Mouse (Mus musculus) heart, embryonic 10.5 days (tissue): ENCODE results near the gene Naglu. TPM values are rescaled to one million over a fixed set of nuclear protein-coding genes. Genes with fewer than 3 reads are reported as not detected.

Experiments used
- DNase-seq: peaks from one replicate; pipeline ENCODE4 v3.0.0-alpha.2; 2017; ENCODE audit warnings: low spot score
- H3K27ac ChIP-seq: fragments of 300-500 bp; sonication (generic); 2 replicates; pipeline ENCODE4 v1.5.1; 2016; ENCODE audit warnings: mild to moderate bottlenecking
- H3K27me3 ChIP-seq: fragments of 300-500 bp; sonication (generic); 2 replicates; pipeline ENCODE4 v1.6.1; 2016; ENCODE audit warnings: mild to moderate bottlenecking; ENCODE audit not compliant: poor library complexity, insufficient read depth, severe bottlenecking
- H3K36me3 ChIP-seq: fragments of 300-500 bp; sonication (generic); 2 replicates; pipeline ENCODE4 v1.6.1; 2016; ENCODE audit warnings: mild to moderate bottlenecking, moderate library complexity
- H3K4me1 ChIP-seq: fragments of 300-500 bp; sonication (generic); 2 replicates; pipeline ENCODE4 v1.6.1; 2016; ENCODE audit warnings: mild to moderate bottlenecking
- H3K4me3 ChIP-seq: fragments of 300-500 bp; sonication (generic); 2 replicates; pipeline ENCODE4 v1.5.1; 2016; ENCODE audit warnings: mild to moderate bottlenecking, moderate library complexity
- H3K9me3 ChIP-seq: fragments of 300-500 bp; sonication (generic); 2 replicates; pipeline ENCODE4 v1.6.1; 2016; ENCODE audit warnings: mild to moderate bottlenecking, moderate library complexity
- WGBS: fragments of 180-500 bp; shearing (Covaris S2); methylation state at CpG from one replicate; pipeline ENCODE4 v1.1.7; 2016; 5-methylcytosine and 5-hydroxymethylcytosine counted together
- polyA plus RNA-seq: library from polyadenylated mRNA; unstranded; fragments of >200 nt; fragmentation: Nextera tagmentation; extraction: Ambion mirVana; gene quantifications from 2 replicates; pipeline ENCODE4 v1.2.1, GENCODE M21; 2016

Gene Naglu
- polyA plus RNA-seq, 1 experiment from 2014 or later: 13.9 TPM

DNA sequence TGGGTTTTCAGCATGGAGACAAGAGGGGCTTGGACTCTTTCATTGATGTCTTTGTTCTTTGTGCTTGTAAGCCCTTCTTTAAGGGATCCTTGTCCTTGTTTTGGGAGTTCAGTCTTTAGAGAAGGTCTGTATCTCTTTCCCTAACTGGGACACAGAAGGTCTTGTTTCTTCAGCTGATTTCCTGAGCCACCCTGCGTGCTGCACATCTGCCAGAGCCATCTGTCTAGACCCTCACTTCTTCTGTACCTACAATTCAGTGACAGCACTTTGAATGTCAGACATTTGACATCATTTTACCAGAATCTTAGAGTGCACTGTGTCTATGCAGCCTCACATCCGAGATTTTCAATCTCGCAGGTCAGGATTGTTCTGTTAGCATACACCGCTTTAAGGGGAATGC lies 24.0 kb upstream of the Naglu start:
- no peaks in the 10 kb centered on the region for H3K27me3 ChIP-seq
- peaks cover 17% of the 10 kb centered on the region for H3K4me1 ChIP-seq
- peak; percentile 42 for DNase-seq
- H3K4me3 ChIP-seq: no peak overlapping the region
- 85% methylated on average over 4 of the region's 4 CpGs for WGBS
- H3K27ac ChIP-seq: no peak overlapping the region
- peaks cover 95% of the 10 kb centered on the region for H3K36me3 ChIP-seq
- no peaks in the 10 kb centered on the region for H3K9me3 ChIP-seq

DNA sequence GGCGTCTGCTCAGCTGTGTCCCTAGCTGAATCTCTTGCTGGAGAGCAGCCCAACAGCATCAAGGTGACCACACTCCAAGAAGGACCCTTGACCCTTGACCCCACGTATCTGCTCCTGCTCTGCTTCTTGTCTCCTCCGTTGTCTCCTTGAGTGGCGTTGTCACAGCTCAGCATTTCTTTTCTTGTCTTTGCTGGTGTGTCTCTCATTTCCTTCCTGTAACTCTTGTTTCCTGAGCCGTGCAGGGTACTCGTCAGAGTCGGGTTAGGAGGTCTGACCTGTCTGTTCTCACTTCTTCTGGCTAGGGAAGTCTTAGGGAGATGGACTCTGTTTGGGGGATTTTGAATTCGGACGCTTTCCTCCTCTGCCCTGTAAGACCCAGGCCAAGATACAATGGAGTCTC lies 23.4 kb upstream of the Naglu start:
- peak; percentile 69 for DNase-seq
- Histone ChIP-seq H3K4me3 (no peak overlapping the region), H3K9me3 (no peaks in the 10 kb centered on the region), H3K27ac (0 out of 2 replicates have a peak overlapping the region, but pooled peaks have one; percentile 39), H3K4me1 (peaks cover 21% of the 10 kb centered on the region), H3K27me3 (no peaks in the 10 kb centered on the region), H3K36me3 (peaks cover 94% of the 10 kb centered on the region)
- 31% methylated on average over 9 of the region's 9 CpGs for WGBS

DNA sequence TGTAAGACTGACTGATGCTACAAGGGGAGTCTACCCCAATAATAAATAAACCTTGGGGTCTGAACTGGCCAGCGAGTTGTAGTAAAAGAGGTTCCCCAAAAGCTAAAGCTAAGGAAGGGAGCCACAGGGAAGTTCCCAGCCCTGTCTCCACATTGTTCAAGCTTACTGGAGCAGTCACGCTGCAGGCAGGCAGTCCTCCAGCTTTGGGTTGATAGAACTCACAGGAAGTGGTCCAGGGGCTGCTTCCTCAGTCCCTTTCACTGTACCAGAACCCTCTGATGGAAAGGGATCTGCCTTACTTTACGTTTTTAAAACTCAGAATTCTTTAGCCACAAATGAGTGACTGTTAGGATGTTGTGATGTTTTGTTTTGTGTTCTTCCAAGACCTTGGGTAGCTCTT lies 22.3 kb upstream of the Naglu start:
- Histone ChIP-seq H3K27me3 (no peaks in the 10 kb centered on the region), H3K27ac (peak overlapping the region; percentile 12; the same call in 1 of the 2 replicates), H3K4me3 (no peak overlapping the region), H3K36me3 (peaks cover 94% of the 10 kb centered on the region), H3K9me3 (no peaks in the 10 kb centered on the region), H3K4me1 (peaks cover 21% of the 10 kb centered on the region)
- WGBS: 72% methylated on average over 3 of the region's 3 CpGs
- DNase-seq: no peak

DNA sequence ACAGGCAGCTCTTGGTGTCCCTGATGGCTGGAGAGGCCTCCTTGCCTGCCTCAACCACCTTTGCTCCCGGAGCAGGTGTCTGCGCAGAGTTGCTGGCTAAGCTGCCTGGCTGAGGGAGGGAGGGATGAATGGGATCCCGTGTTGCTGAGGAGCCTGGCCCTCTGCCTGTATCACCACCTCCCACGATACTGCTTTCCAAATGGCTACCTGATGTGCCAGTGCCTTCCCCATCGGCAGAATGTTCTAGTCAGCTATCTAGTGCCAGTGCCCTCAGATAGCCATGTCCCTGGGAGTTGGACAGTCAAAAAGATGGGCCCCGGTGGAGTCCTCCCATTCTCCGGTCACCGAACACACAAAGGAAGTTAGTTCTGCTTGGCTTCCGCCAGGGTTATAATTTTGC lies 19.5 kb upstream of the Naglu start:
- Histone ChIP-seq H3K27me3 (no peaks in the 10 kb centered on the region), H3K36me3 (peaks cover 92% of the 10 kb centered on the region), H3K9me3 (no peaks in the 10 kb centered on the region), H3K4me1 (peaks cover 24% of the 10 kb centered on the region), H3K27ac (peak overlapping the region; percentile 13; the same call in 1 of the 2 replicates), H3K4me3 (no peak overlapping the region)
- WGBS: 94% methylated on average over 9 of the region's 9 CpGs
- no peak for DNase-seq

DNA sequence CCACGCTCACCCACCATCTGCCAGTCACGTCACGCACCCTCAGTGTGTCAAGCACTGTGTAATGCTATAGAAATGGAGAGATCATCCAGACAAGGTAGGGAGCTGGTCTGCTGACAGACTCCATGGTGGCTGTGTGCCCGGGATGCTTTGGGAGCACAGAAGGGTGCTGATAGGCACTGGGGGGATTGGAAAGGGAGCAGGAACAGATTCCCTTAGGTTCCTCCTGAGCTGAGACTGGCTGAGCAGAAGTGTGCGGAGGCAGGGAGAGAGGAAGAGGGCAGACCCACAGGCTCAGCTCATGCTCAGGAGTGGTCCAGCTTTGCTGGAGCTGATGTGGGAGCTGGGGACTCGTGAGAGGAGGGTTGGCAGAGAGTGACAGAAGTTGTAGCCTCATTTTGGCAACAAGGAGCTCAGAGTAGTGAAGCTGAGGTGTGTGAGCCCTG lies 18.7 kb upstream of the Naglu start:
- Histone ChIP-seq H3K27ac (peak overlapping the region; percentile 9; the same call in 1 of the 2 replicates), H3K4me3 (no peak overlapping the region), H3K4me1 (peaks cover 26% of the 10 kb centered on the region), H3K9me3 (no peaks in the 10 kb centered on the region), H3K27me3 (no peaks in the 10 kb centered on the region), H3K36me3 (peaks cover 91% of the 10 kb centered on the region)
- WGBS: 78% methylated on average over 6 of the region's 6 CpGs
- DNase-seq: no peak

DNA sequence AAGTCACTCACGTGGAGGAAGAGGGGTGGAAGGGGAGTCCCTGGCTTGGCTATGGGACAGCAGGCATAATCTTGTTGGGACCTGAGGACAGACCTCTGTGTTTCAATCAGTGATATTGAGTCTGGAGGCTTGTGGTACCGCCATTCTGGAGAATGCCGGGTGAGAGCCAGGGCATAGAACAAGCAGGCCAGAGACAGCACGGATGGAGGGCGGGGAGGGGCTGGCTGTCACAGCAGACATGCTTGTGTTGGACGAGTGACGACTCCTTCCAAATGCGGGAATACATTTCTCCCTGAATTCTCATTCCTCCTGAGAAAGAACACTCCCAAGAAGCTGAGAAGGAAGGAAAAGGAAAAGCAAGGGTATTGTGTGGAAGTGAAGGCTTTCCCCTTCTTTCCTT lies 18.2 kb upstream of the Naglu start:
- Histone ChIP-seq H3K27me3 (no peaks in the 10 kb centered on the region), H3K36me3 (peaks cover 88% of the 10 kb centered on the region), H3K9me3 (no peaks in the 10 kb centered on the region), H3K4me3 (no peak overlapping the region), H3K4me1 (peaks cover 26% of the 10 kb centered on the region), H3K27ac (no peak overlapping the region)
- 74% methylated on average over 8 of the region's 8 CpGs for WGBS
- DNase-seq: no peak

DNA sequence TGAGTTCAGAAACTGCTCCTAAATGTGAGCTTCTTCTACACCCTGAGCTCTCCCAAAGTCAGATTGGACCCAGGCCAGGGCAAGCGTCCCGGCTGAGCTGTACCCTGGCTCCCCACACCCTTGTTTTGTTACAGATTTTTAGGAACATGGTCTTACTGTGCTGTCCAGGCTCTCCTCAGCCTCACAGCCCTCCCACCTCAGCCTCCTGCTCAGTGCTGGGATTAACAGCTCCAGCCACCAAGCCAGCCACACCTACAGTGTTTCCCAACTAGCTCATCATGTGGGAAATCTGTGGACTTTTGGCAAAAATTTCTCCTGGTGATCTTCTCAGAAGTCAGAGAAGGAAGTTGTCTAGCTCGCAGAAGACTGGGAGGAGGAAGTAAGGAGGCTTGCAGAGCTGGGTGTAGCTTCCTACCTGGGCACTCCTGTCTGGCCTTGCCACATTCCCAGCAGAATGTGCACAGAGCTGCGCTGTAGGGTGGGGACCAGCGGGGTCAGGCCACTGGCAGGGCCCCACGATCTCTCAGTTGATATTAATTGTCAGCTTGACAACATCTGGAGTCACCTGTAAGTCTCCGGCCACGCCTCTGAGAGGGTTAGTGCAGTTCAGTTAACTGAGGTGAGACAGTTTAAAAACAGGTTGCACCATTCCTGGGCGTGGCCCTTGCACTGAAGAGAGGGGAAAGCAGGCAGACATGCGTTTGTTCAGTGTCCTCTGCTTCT lies 16.9 kb upstream of the Naglu start:
- DNase-seq: no peak
- H3K4me1 ChIP-seq: peaks cover 32% of the 10 kb centered on the region
- peaks cover 88% of the 10 kb centered on the region for H3K36me3 ChIP-seq
- no peaks in the 10 kb centered on the region for H3K27me3 ChIP-seq
- H3K27ac ChIP-seq: peak overlapping the region; percentile 39; the same call in 1 of the 2 replicates
- H3K4me3 ChIP-seq: no peak overlapping the region
- WGBS: 93% methylated on average over 10 of the region's 10 CpGs
- no peaks in the 10 kb centered on the region for H3K9me3 ChIP-seq

DNA sequence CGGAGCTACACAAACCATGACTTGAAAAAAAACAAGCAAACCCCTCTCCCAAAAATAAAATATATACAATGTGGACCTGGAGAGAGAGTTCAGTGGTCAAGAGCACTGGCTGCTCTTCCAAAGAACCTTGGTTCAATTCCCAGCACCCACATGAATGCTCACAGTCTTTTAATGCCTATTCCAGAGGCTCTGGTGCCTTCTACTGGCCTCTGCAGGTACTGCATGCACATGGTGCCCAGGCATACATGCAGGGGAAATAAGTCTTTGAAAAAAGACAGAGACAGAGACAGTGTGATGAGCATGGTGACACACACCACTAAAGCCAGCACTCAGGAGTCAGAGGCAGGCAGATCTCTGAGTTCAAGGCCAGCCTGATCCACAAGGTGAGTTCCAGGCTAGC lies 15.8 kb upstream of the Naglu start:
- Histone ChIP-seq H3K27me3 (no peaks in the 10 kb centered on the region), H3K9me3 (no peaks in the 10 kb centered on the region), H3K36me3 (peaks cover 78% of the 10 kb centered on the region), H3K4me1 (peaks cover 42% of the 10 kb centered on the region), H3K27ac (no peak overlapping the region), H3K4me3 (no peak overlapping the region)
- WGBS: 100% methylated on average over 1 of the region's 1 CpGs
- DNase-seq: no peak

DNA sequence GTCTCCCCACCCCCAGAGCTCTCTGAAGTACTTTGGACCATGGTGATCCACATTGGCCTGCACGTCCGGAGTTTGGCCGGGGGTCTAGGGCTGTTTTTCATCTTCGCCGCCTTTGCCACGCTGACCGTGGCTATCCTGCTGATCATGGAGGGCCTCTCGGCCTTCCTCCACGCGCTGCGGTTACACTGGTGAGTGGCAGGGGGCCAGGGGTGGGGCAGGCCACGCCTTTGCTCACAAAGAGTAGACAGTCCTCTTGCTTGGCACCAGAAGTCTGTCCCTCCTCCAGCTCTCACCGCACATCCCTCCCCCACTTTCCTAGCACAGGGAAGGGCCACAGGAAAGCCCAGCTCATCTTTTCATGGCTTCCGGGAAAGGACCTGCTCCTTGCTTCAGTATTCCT lies 14.4 kb upstream of the Naglu start:
- peaks cover 64% of the 10 kb centered on the region for H3K36me3 ChIP-seq
- H3K27me3 ChIP-seq: no peaks in the 10 kb centered on the region
- DNase-seq: no peak
- WGBS: 73% methylated on average over 14 of the region's 14 CpGs
- H3K9me3 ChIP-seq: no peaks in the 10 kb centered on the region
- H3K4me3 ChIP-seq: no peak overlapping the region
- peaks cover 57% of the 10 kb centered on the region for H3K4me1 ChIP-seq
- peak overlapping the region; percentile 71 for H3K27ac ChIP-seq

DNA sequence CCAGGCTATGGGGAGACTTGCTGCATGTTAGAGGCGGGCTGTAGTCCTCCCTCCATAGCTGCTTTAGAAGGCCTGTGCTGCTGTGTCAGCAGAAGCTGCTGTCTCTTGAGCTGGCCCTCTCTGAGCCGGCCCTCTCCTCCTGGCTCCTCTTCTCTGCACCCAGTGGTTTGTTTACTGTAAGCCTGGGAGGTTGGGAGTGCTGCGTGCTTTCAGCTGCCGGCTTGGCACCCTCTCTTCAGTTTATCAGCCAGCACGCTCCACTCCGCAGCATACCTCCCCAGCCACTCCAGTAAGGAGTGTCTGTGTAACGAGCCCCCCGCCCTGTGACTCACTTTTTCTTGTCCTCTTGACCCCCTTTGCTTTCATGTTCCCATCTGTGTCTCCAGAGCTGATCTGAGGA lies 12.9 kb upstream of the Naglu start:
- Histone ChIP-seq H3K36me3 (peaks cover 53% of the 10 kb centered on the region), H3K27me3 (no peaks in the 10 kb centered on the region), H3K4me1 (peaks cover 68% of the 10 kb centered on the region), H3K4me3 (no peak overlapping the region; the same call in 1 of the 2 replicates), H3K27ac (peak overlapping the region; percentile 71), H3K9me3 (no peaks in the 10 kb centered on the region)
- DNase-seq: no peak
- WGBS: 12% methylated on average over 8 of the region's 8 CpGs

DNA sequence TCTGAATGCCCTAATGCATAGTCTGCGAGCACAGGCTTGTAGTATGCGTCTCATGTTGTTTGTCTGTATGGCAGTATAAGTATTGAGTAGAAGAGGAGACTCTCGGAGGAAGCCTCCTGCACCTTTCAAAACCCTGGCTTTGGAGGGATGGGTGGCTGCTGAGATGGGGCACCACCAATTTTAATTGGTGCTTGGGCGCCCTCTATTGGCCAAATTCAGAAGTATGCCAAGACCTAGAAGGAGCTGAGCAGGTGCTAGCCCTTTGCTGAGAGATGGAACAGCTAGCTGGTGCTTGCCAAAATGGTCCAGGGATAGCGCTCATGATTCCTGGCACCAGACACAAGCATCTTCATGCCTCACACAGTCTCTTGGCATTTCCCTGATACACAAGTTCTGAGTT lies 12.0 kb upstream of the Naglu start:
- 33% methylated on average over 5 of the region's 5 CpGs for WGBS
- no peaks in the 10 kb centered on the region for H3K9me3 ChIP-seq
- peaks cover 78% of the 10 kb centered on the region for H3K4me1 ChIP-seq
- peaks cover 50% of the 10 kb centered on the region for H3K36me3 ChIP-seq
- DNase-seq: peak; percentile 90
- peak overlapping the region; percentile 71 for H3K27ac ChIP-seq
- H3K4me3 ChIP-seq: no peak overlapping the region
- H3K27me3 ChIP-seq: no peaks in the 10 kb centered on the region

DNA sequence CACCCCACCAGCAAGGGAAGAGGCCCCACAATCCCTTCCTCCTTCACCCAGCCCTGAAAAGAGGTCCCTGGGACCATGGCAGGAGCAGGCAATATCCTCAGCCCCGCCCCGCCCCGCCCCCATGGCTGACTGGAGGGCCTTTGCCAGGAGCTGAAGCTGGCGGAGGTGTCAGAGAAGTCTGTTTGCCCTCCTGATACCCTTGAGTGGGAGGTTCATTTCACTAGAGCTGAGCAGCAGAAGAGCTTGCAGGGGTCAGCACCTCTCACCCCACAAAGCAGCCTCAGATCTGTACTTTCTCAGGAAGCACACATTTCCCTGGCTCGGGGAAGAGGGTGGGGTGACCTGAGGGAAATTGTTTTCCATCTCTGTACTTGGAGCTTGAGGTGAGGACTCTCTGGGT lies 11.1 kb upstream of the Naglu start:
- no peak for DNase-seq
- H3K4me1 ChIP-seq: peaks cover 87% of the 10 kb centered on the region
- no peaks in the 10 kb centered on the region for H3K9me3 ChIP-seq
- peak overlapping the region; percentile 89 for H3K27ac ChIP-seq
- H3K27me3 ChIP-seq: no peaks in the 10 kb centered on the region
- WGBS: 39% methylated on average over 5 of the region's 5 CpGs
- peaks cover 42% of the 10 kb centered on the region for H3K36me3 ChIP-seq
- no peak overlapping the region for H3K4me3 ChIP-seq

DNA sequence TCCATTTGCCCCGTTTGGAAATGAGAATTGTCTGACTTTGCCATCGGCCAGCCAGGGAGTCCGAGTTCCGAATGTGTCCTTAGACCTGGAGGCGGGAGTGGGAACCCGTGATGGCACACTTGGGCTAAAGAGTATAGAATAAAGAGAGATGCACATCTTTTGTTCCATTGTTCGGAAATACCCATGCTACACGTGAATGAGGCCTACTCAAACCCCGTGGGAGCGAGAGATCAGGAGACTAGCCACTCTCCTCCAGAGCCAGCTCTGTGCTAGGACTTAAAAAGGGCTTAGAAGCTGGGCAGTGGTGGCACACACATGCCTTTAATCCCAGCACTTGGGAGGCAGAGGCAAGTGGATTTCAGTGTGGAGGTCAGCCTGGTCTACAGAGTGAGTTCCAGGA lies 10.3 kb upstream of the Naglu start:
- H3K27ac ChIP-seq: peak overlapping the region; percentile 89

DNA sequence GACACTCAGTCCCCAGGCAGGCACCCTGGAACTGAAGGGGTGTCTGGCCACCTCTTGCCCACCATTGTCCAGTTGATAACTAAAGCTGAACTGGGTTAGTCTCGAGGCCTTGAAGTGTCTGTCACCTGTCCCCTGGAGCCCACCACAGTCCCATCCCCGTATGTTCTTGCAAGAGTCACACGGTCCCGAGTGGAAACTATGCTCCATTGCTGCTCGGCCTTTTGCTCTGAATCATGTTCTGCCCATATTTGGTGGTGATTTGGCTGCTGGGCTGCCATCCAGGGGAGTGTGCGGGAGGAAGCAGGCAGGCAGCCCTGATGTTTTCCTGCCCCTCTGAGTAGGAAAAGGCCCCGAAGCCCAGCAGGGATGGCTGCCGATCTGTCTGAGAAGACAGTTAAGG lies 9.7 kb upstream of the Naglu start:
- H3K36me3 ChIP-seq: peaks cover 30% of the 10 kb centered on the region
- peaks cover 99% of the 10 kb centered on the region for H3K4me1 ChIP-seq
- H3K9me3 ChIP-seq: no peaks in the 10 kb centered on the region
- H3K27ac ChIP-seq: peak overlapping the region; percentile 89
- peak; percentile 88 for DNase-seq
- no peak overlapping the region for H3K4me3 ChIP-seq
- 19% methylated on average over 8 of the region's 8 CpGs for WGBS
- no peaks in the 10 kb centered on the region for H3K27me3 ChIP-seq

More for the DNA sequence above, 10.3 kb upstream of the Naglu start:
- Histone ChIP-seq H3K36me3 (peaks cover 37% of the 10 kb centered on the region), H3K4me3 (no peak overlapping the region), H3K9me3 (no peaks in the 10 kb centered on the region), H3K27me3 (no peaks in the 10 kb centered on the region), H3K4me1 (peaks cover 94% of the 10 kb centered on the region)
- DNase-seq: no peak
- 87% methylated on average over 10 of the region's 10 CpGs for WGBS
